Mouse (Mus musculus): Measurements from ENCODE around the gene Cct6b. TPM values are rescaled to one million over a fixed set of nuclear protein-coding genes. Genes with fewer than 3 reads are reported as not detected.

The Cct6b gene
- total and polyA plus RNA-seq, 2 experiments from 2014 or later, result 0.25 TPM; not detected in 1

DNA sequence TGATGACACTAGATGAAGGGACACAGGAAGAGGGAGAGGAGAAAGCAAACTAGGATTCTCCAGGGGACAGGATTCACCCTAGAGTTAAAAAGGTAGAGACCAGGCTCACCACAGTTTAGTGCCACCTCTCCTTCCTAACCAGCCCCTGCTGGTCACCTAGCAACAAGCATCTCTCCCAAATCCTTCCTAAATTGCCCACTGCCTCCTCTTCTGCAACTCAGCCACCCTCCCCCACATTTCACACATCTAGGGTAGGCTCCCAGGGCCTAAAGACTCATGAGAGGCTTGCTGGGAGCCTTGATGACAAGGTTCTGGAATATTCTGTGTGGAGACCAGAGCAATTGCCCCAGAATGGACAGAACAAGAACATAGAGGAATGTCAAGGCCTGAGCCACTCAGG, 76.5 kb downstream of the Cct6b start:
- ATAC-seq (ENCODE audit: insufficient read depth, low read depth) (no peak), DNase-seq (ENCODE audit: low spot score) (no peak)
- Histone ChIP-seq H3K9ac (replicated peaks; ENCODE audit: low read depth, low read length) (no peak overlapping the region), H3K4me2 (ENCODE audit: low read depth, low read length) (no peak overlapping the region), H3K27ac (ENCODE audit: low read depth) (no peak overlapping the region), H3K9me3 (replicated peaks; ENCODE audit: control insufficient read depth, low read length) (no peaks in the 10 kb centered on the region), H3K4me1 (ENCODE audit: control insufficient read depth, insufficient read depth) (no peaks in the 10 kb centered on the region), H3K36me3 (replicated peaks; ENCODE audit: control insufficient read depth, insufficient read depth, low read length) (no peaks in the 10 kb centered on the region), H3K4me3 (ENCODE audit: low read depth, low read length) (no peak overlapping the region), H3K27me3 (ENCODE audit: control insufficient read depth, insufficient read depth, low read length) (no peaks in the 10 kb centered on the region)
- TF ChIP-seq EP300 (IDR thresholded peaks at IDR 0.05; ENCODE audit: low read depth), result no peak

DNA sequence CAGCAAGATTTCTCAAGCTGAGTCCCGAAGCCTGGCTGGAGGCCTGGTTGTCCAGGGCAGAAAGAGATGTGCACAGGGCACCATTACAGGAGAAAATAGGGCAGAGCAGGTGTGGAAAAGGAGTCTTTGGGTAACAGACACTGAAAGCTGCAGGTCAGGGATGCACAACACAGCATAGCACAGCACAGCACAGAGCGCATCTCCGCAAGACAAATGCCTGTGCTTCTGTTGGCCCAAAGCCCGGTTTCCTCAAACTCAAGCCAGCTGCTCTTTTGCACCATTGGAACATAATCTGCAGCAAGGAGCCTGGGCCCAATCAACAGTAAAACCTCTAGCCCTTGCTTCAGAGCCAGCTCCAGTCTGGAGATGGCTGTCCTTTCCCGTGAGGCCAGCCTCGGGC, 79.4 kb downstream of the Cct6b start:
- Histone ChIP-seq H3K4me2 (ENCODE audit: low read depth, low read length) (no peak overlapping the region), H3K36me3 (replicated peaks; ENCODE audit: control insufficient read depth, insufficient read depth, low read length) (no peaks in the 10 kb centered on the region), H3K4me3 (ENCODE audit: low read depth, low read length) (no peak overlapping the region), H3K27ac (ENCODE audit: low read depth) (no peak overlapping the region), H3K9me3 (replicated peaks; ENCODE audit: control insufficient read depth, low read length) (no peaks in the 10 kb centered on the region), H3K9ac (replicated peaks; ENCODE audit: low read depth, low read length) (no peak overlapping the region), H3K4me1 (ENCODE audit: control insufficient read depth, insufficient read depth) (no peaks in the 10 kb centered on the region), H3K27me3 (ENCODE audit: control insufficient read depth, insufficient read depth, low read length) (no peaks in the 10 kb centered on the region)
- ATAC-seq (ENCODE audit: insufficient read depth, low read depth) (no peak), DNase-seq (ENCODE audit: low spot score) (peak; percentile 6)
- 70% methylated on average over 6 of the region's 6 CpGs for WGBS
- no peak for TF ChIP-seq CTCF (IDR thresholded peaks at IDR 0.05; ENCODE audit: low read depth)
- TF ChIP-seq EP300 (IDR thresholded peaks at IDR 0.05; ENCODE audit: low read depth), result no peak

DNA sequence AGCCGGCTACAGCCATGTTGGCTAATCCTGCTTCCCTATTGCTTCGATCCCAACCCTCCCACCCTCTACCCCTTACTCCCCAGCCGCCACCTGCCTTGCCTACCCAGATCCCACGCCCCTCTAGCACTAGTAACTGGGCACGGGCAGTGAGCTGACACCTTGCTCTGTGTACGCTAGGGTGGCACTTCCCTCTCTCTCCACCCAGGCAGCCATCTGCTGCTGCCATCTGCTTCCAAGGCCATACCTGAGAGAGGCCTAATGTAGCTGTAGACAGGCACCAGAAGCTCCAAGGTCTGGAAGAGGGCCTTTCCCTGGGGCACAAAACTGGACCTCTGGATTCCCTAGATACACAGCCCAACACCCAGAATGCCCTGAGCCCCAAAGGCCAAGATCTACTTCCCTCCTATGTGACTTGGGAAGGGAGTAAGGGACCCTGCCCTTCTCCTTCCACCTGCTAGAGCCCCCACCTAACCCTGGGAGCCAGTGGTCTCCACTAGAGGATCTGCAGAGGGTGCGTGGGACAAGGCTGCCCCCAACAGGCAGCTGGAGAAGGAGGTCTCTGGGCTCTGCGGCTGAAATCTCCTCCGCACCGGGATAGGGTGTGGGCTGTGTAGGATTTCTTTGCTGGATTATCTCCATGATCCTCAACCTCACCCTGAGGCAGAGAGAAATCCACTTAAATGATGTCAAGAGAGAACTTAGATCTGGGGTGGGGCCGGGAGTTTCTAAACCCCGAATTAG, 80.2 kb downstream of the Cct6b start:
- no peak overlapping the region for H3K4me2 ChIP-seq (ENCODE audit: low read depth, low read length)
- no peaks in the 10 kb centered on the region for H3K27me3 ChIP-seq (ENCODE audit: control insufficient read depth, insufficient read depth, low read length)
- TF ChIP-seq EP300 (IDR thresholded peaks at IDR 0.05; ENCODE audit: low read depth), result no peak
- TF ChIP-seq CTCF (IDR thresholded peaks at IDR 0.05; ENCODE audit: low read depth), result peak; percentile 16; the same call in 1 of the 2 replicates
- no peak overlapping the region for H3K27ac ChIP-seq (ENCODE audit: low read depth)
- H3K36me3 ChIP-seq (replicated peaks; ENCODE audit: control insufficient read depth, insufficient read depth, low read length), result no peaks in the 10 kb centered on the region
- H3K4me3 ChIP-seq (ENCODE audit: low read depth, low read length), result no peak overlapping the region
- no peaks in the 10 kb centered on the region for H3K9me3 ChIP-seq (replicated peaks; ENCODE audit: control insufficient read depth, low read length)
- H3K9ac ChIP-seq (replicated peaks; ENCODE audit: low read depth, low read length), result no peak overlapping the region
- 38% methylated on average over 12 of the region's 12 CpGs for WGBS
- DNase-seq (ENCODE audit: low spot score) (no peak), ATAC-seq (ENCODE audit: insufficient read depth, low read depth) (no peak)
- H3K4me1 ChIP-seq (ENCODE audit: control insufficient read depth, insufficient read depth), result no peaks in the 10 kb centered on the region

DNA sequence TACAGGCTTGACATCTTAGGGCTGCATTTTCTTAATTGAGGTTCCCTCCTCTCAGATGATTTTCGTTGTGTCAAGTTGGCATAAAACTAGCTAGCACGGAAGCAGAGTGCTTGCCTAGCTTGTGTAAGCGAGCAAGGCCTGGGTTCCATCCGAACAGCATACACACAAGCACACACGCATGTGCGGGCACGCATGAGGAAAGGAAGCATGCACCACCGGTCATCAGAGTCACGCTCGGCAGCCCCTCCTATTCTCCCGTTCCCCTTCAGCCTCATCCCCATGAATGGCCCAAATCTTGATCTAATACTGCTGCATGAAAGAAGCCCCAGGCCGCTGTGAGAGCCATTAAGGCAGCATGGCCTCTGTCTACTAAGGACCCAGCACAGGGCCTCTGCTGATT, 85.6 kb downstream of the Cct6b start:
- no peak overlapping the region for H3K27ac ChIP-seq (ENCODE audit: low read depth)
- ATAC-seq (ENCODE audit: insufficient read depth, low read depth) (no peak), DNase-seq (ENCODE audit: low spot score) (no peak)
- no peaks in the 10 kb centered on the region for H3K9me3 ChIP-seq (replicated peaks; ENCODE audit: control insufficient read depth, low read length)
- no peaks in the 10 kb centered on the region for H3K36me3 ChIP-seq (replicated peaks; ENCODE audit: control insufficient read depth, insufficient read depth, low read length)
- H3K4me1 ChIP-seq (ENCODE audit: control insufficient read depth, insufficient read depth), result no peaks in the 10 kb centered on the region
- H3K9ac ChIP-seq (replicated peaks; ENCODE audit: low read depth, low read length), result no peak overlapping the region
- no peak overlapping the region for H3K4me2 ChIP-seq (ENCODE audit: low read depth, low read length)
- H3K27me3 ChIP-seq (ENCODE audit: control insufficient read depth, insufficient read depth, low read length), result no peaks in the 10 kb centered on the region
- TF ChIP-seq CTCF (IDR thresholded peaks at IDR 0.05; ENCODE audit: low read depth) (no peak), EP300 (IDR thresholded peaks at IDR 0.05; ENCODE audit: low read depth) (no peak)
- H3K4me3 ChIP-seq (ENCODE audit: low read depth, low read length), result no peak overlapping the region
- WGBS, result 79% methylated on average over 12 of the region's 12 CpGs

Other genes with a start within 250 kb of the Cct6b start
- gene Zfp830, start within 50 bp of the Cct6b start, total RNA-seq (2014; rRNA removed; ENCODE audit: low replicate concordance), result 4.1 and 11.4 TPM in 2 replicates
- 21.7 and 23.9 TPM in 2 replicates for gene Zfp830, start within 50 bp of the Cct6b start, polyA plus RNA-seq (2015; fragmentation: Nextera tagmentation; extraction: Ambion mirVana)
- gene Lig3, start 16.8 kb upstream of the Cct6b start, total RNA-seq (2014; rRNA removed; ENCODE audit: low replicate concordance), result 24.7 and 34.8 TPM in 2 replicates
- 11.3 and 12.1 TPM in 2 replicates for gene Lig3, start 16.8 kb upstream of the Cct6b start, polyA plus RNA-seq (2015; fragmentation: Nextera tagmentation; extraction: Ambion mirVana)
- 3.8 and 4.8 TPM in 2 replicates for gene Rffl, start 106.9 kb upstream of the Cct6b start, total RNA-seq (2014; rRNA removed; ENCODE audit: low replicate concordance)
- gene Rffl, start 106.9 kb upstream of the Cct6b start, polyA plus RNA-seq (2015; fragmentation: Nextera tagmentation; extraction: Ambion mirVana), result 2.3 and 2.4 TPM in 2 replicates
- gene Rad51d, start 126.3 kb upstream of the Cct6b start, total RNA-seq (2014; rRNA removed; ENCODE audit: low replicate concordance), result 10.8 and 11.5 TPM in 2 replicates
- gene Rad51d, start 126.3 kb upstream of the Cct6b start, polyA plus RNA-seq (2015; fragmentation: Nextera tagmentation; extraction: Ambion mirVana), result 9.9 and 11.8 TPM in 2 replicates
- not detected in 2 replicates for gene Fndc8, start 127.8 kb upstream of the Cct6b start, total RNA-seq (2014; rRNA removed; ENCODE audit: low replicate concordance)
- gene Fndc8, start 127.8 kb upstream of the Cct6b start, polyA plus RNA-seq (2015; fragmentation: Nextera tagmentation; extraction: Ambion mirVana), result 0.10 and 0.12 TPM in 2 replicates
- gene Nle1, start 144.1 kb upstream of the Cct6b start, total RNA-seq (2014; rRNA removed; ENCODE audit: low replicate concordance), result 25.9 and 28.1 TPM in 2 replicates
- gene Nle1, start 144.1 kb upstream of the Cct6b start, polyA plus RNA-seq (2015; fragmentation: Nextera tagmentation; extraction: Ambion mirVana), result 9.0 and 9.4 TPM in 2 replicates
- gene Unc45b, start 146.2 kb upstream of the Cct6b start, total RNA-seq (2014; rRNA removed; ENCODE audit: low replicate concordance), result 200 and 239 TPM in 2 replicates
- gene Unc45b, start 146.2 kb upstream of the Cct6b start, polyA plus RNA-seq (2015; fragmentation: Nextera tagmentation; extraction: Ambion mirVana), result 153 and 167 TPM in 2 replicates
- gene Slfn5, start 187.0 kb upstream of the Cct6b start, total RNA-seq (2014; rRNA removed; ENCODE audit: low replicate concordance), result 21.5 and 29.0 TPM in 2 replicates
- gene Slfn5, start 187.0 kb upstream of the Cct6b start, polyA plus RNA-seq (2015; fragmentation: Nextera tagmentation; extraction: Ambion mirVana), result 15.6 and 18.7 TPM in 2 replicates
- gene Slfn9, start 227.5 kb upstream of the Cct6b start, total RNA-seq (2014; rRNA removed; ENCODE audit: low replicate concordance), result 3.1 and 7.6 TPM in 2 replicates
- gene Slfn9, start 227.5 kb upstream of the Cct6b start, polyA plus RNA-seq (2015; fragmentation: Nextera tagmentation; extraction: Ambion mirVana), result 4.9 and 5.2 TPM in 2 replicates